Mouse (Mus musculus) megakaryocyte progenitor cell, adult 5-6 weeks (primary cell): Measurements from ENCODE around the gene Begain. TPM values are rescaled to one million over a fixed set of nuclear protein-coding genes. Genes with fewer than 3 reads are reported as not detected.

Experiments used
- ATAC-seq: replicated peaks from 2 replicates; pipeline ENCODE4 v1.8.0; 2016; ENCODE audit warnings: mild to moderate bottlenecking, moderate TSS enrichment, inconsistent platforms; ENCODE audit not compliant: poor library complexity
- total RNA-seq, 2 experiments: library from RNA; stranded (forward) in 1 of 2; stranded (reverse) in 1 of 2; fragments of 157-497, 149-512 nt in 1 of 2; fragments of 200-1000 nt in 1 of 2; gene quantifications; 2 replicates each; pipeline versions ENCODE4 v1.2.3 to v1.2.4; 2015 to 2017

Gene Begain
- total RNA-seq, 2 experiments from 2014 or later = 0.29 to 0.39 TPM

DNA sequence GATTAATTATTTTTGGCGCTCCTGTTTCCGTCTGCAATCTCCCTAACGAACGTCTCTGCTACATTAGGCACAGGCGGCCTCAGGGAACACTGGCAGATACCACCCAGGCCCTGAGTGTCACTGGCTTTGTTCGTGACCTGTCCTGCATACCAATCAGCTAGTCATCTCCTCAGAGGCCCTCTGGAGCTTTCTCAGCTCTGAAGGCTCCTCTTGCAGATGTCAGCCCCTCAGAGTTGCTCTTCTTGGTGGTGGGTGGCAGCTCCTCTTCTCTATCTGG lies 85.4 kb downstream of the Begain start:
- ATAC-seq = no peak

Other genes starting within 250 kb of the Begain start
- 1.3 and 1.8 TPM in 2 replicates for gene Slc25a29, start 232.3 kb downstream of the Begain start, total RNA-seq (2015)
- 0.71 and 1.8 TPM in 2 replicates for gene Slc25a29, start 232.3 kb downstream of the Begain start, total RNA-seq (2017)
- 3.0 and 4.5 TPM in 2 replicates for gene Slc25a47, start 232.2 kb downstream of the Begain start, total RNA-seq (2015)
- 5.1 and 5.4 TPM in 2 replicates for gene Slc25a47, start 232.2 kb downstream of the Begain start, total RNA-seq (2017)
- gene Wdr25, start 174.6 kb downstream of the Begain start, total RNA-seq (2015) = 2.1 and 3.0 TPM in 2 replicates
- gene Wdr25, start 174.6 kb downstream of the Begain start, total RNA-seq (2017) = 3.9 and 4.7 TPM in 2 replicates
- 25.1 and 32.0 TPM in 2 replicates for gene Wars, start 174.0 kb downstream of the Begain start, total RNA-seq (2015)
- 53.3 and 59.3 TPM in 2 replicates for gene Wars, start 174.0 kb downstream of the Begain start, total RNA-seq (2017)